20 mouse cellular contexts compared by ENCODE assay signal in genomic region chr15:99834681-99835080, GRCm38 (mm10). TPM values are rescaled to one million over a fixed set of nuclear protein-coding genes. Genes with fewer than 3 reads are reported as not detected.
DNase-seq lines count a peak whose midpoint lies in the region; ATAC-seq and TF ChIP-seq lines count a peak whose summit lies in the region.
"Had no signal": no experiment of that assay in that cellular context is flagged by ENCODE, and none has a peak within 500 bp of the region (broad histone marks: within the 10 kb centered on the region; RNA-seq: fewer than 3 reads in every experiment).

No protein-coding gene starts in this region.

- no peak overlapping the region for H3K9ac ChIP-seq in embryonic facial prominence, embryonic 14.5 days (ENCODE audit: low read depth, low read length)
- 0 out of 2 replicates have a peak overlapping the region, but pooled peaks have one; percentile 14 for H3K9ac ChIP-seq in liver, embryonic 11.5 days (ENCODE audit: low read depth, low read length)
- H3K9ac ChIP-seq in heart, embryonic 12.5 days: no peak overlapping the region
- H3K9ac ChIP-seq: embryonic facial prominence, embryonic 13.5 days; limb, embryonic 12.5 days; midbrain, embryonic 13.5 days; neural tube, embryonic 15.5 days had no signal

- H3K4me3 ChIP-seq in embryonic facial prominence, embryonic 14.5 days (ENCODE audit: low read depth, low read length): no peak overlapping the region
- no peak overlapping the region for H3K4me3 ChIP-seq in embryonic facial prominence, embryonic 10.5 days
- no peak overlapping the region for H3K4me3 ChIP-seq in liver, embryonic 11.5 days (ENCODE audit: low read depth, low read length)
- H3K4me3 ChIP-seq in myocyte: no peak overlapping the region
- H3K4me3 ChIP-seq in heart, embryonic 12.5 days: no peak overlapping the region
- H3K4me3 ChIP-seq: embryonic facial prominence, embryonic 13.5 days; limb, embryonic 12.5 days; midbrain, embryonic 13.5 days; neural tube, embryonic 15.5 days had no signal

- no peaks in the 10 kb centered on the region for H3K27me3 ChIP-seq in embryonic facial prominence, embryonic 14.5 days (replicated peaks; ENCODE audit: control insufficient read depth, insufficient read depth, low read length)
- no peaks in the 10 kb centered on the region for H3K27me3 ChIP-seq in embryonic facial prominence, embryonic 10.5 days (replicated peaks; ENCODE audit: low read depth, poor library complexity, severe bottlenecking)
- H3K27me3 ChIP-seq in liver, embryonic 11.5 days (replicated peaks; ENCODE audit: control insufficient read depth, insufficient read depth, low read length): no peaks in the 10 kb centered on the region
- H3K27me3 ChIP-seq in myocyte (ENCODE audit: control insufficient read depth, insufficient read depth, insufficient read length): no peaks in the 10 kb centered on the region
- H3K27me3 ChIP-seq in heart, embryonic 12.5 days (replicated peaks): no peaks in the 10 kb centered on the region
- H3K27me3 ChIP-seq: embryonic facial prominence, embryonic 13.5 days; limb, embryonic 12.5 days; midbrain, embryonic 13.5 days; neural tube, embryonic 15.5 days; Patski had no signal

- H3K27ac ChIP-seq in embryonic facial prominence, embryonic 14.5 days (replicated peaks; ENCODE audit: low read depth, low read length): peak overlapping the region; percentile 11; the same call in 1 of the 2 replicates
- H3K27ac ChIP-seq in embryonic facial prominence, embryonic 10.5 days (replicated peaks): no peak overlapping the region
- H3K27ac ChIP-seq in liver, embryonic 11.5 days (ENCODE audit: low read depth, low read length): peak overlapping the region; percentile 21; the same call in 1 of the 2 replicates
- H3K27ac ChIP-seq in heart, embryonic 12.5 days (ENCODE audit: poor library complexity, severe bottlenecking): no peak overlapping the region
- H3K27ac ChIP-seq: limb, embryonic 12.5 days; midbrain, embryonic 13.5 days; neural tube, embryonic 15.5 days had no signal

- TF ChIP-seq POLR2A in myocyte (IDR thresholded peaks at IDR 0.05; ENCODE audit: insufficient read length, low read depth): no peak

- no peak overlapping the region for H3K4me2 ChIP-seq in embryonic facial prominence, embryonic 14.5 days (ENCODE audit: low read depth, low read length)
- H3K4me2 ChIP-seq in liver, embryonic 11.5 days: no peak overlapping the region
- peak overlapping the region; percentile 75 for H3K4me2 ChIP-seq in myocyte (ENCODE audit: low read depth)
- H3K4me2 ChIP-seq in heart, embryonic 12.5 days: no peak overlapping the region
- H3K4me2 ChIP-seq: embryonic facial prominence, embryonic 13.5 days; limb, embryonic 12.5 days; midbrain, embryonic 13.5 days; neural tube, embryonic 15.5 days had no signal

- no peak overlapping the region for H3ac ChIP-seq in myocyte (ENCODE audit: control insufficient read depth, insufficient read length)

- DNase-seq in embryonic facial prominence, embryonic 14.5 days (ENCODE audit: low spot score): no peak
- no peak for DNase-seq in embryonic facial prominence, embryonic 10.5 days (ENCODE audit: low spot score)
- no peak for DNase-seq in liver, embryonic 11.5 days (ENCODE audit: low spot score)
- no peak for DNase-seq in liver
- no peak for DNase-seq in frontal cortex, postnatal 36 days (ENCODE audit: low spot score in 2 of 2)
- DNase-seq in spleen, postnatal 4 days (ENCODE audit: low spot score in 2 of 2): no peak
- DNase-seq: adrenal gland, postnatal 10 days; cerebellum, postnatal 10 days; gastrocnemius, postnatal 25 days; spleen, adult 18-20 months; thymus, postnatal 14 days had no signal

- H3K36me3 ChIP-seq in embryonic facial prominence, embryonic 14.5 days (ENCODE audit: control insufficient read depth, insufficient read depth, low read length): no peaks in the 10 kb centered on the region
- H3K36me3 ChIP-seq in embryonic facial prominence, embryonic 10.5 days (replicated peaks): 0 out of 2 replicates have a peak, but pooled peaks cover 3% of the 10 kb centered on the region
- no peaks in the 10 kb centered on the region for H3K36me3 ChIP-seq in liver, embryonic 11.5 days (ENCODE audit: control insufficient read depth, insufficient read depth, low read length)
- H3K36me3 ChIP-seq in myocyte (ENCODE audit: control insufficient read depth, insufficient read depth): no peaks in the 10 kb centered on the region
- no peaks in the 10 kb centered on the region for H3K36me3 ChIP-seq in heart, embryonic 12.5 days
- H3K36me3 ChIP-seq: embryonic facial prominence, embryonic 13.5 days; neural tube, embryonic 15.5 days had no signal

- ATAC-seq in embryonic facial prominence, embryonic 14.5 days (ENCODE audit: low read depth): peak; percentile 58; the same call in 1 of the 2 replicates
- no peak for ATAC-seq in liver, embryonic 11.5 days (replicated peaks; ENCODE audit: low FRiP score)
- no peak for ATAC-seq in heart, embryonic 12.5 days (ENCODE audit: insufficient number of reproducible peaks, low FRiP score)
- ATAC-seq: CD4-positive, CD25-positive, alpha-beta regulatory T cell, adult 4 months; hindbrain, embryonic 16.5 days; midbrain, embryonic 13.5 days; Patski had no signal

- WGBS in embryonic facial prominence, embryonic 14.5 days: 57% methylated on average over 3 of the region's 3 CpGs
- WGBS in embryonic facial prominence, embryonic 10.5 days: 84% methylated on average over 3 of the region's 3 CpGs
- 75% methylated on average over 3 of the region's 3 CpGs for WGBS in liver, embryonic 11.5 days
- WGBS in heart, embryonic 12.5 days: 58% methylated on average over 3 of the region's 3 CpGs

- no peaks in the 10 kb centered on the region for H3K79me2 ChIP-seq in myocyte (ENCODE audit: control insufficient read depth, insufficient read depth)

- no peaks in the 10 kb centered on the region for H3K9me3 ChIP-seq in embryonic facial prominence, embryonic 14.5 days (ENCODE audit: control insufficient read depth, low read length)
- no peaks in the 10 kb centered on the region for H3K9me3 ChIP-seq in embryonic facial prominence, embryonic 10.5 days
- no peaks in the 10 kb centered on the region for H3K9me3 ChIP-seq in liver, embryonic 11.5 days (ENCODE audit: control insufficient read depth, low read length)
- 0 out of 2 replicates have a peak, but pooled peaks cover 2% of the 10 kb centered on the region for H3K9me3 ChIP-seq in heart, embryonic 12.5 days (replicated peaks)
- H3K9me3 ChIP-seq: embryonic facial prominence, embryonic 13.5 days; limb, embryonic 12.5 days; midbrain, embryonic 13.5 days; neural tube, embryonic 15.5 days had no signal

- peaks cover 12% of the 10 kb centered on the region; the same call in 1 of the 2 replicates for H3K4me1 ChIP-seq in embryonic facial prominence, embryonic 14.5 days (ENCODE audit: control insufficient read depth, insufficient read depth, low read length)
- peaks cover 39% of the 10 kb centered on the region for H3K4me1 ChIP-seq in embryonic facial prominence, embryonic 10.5 days
- H3K4me1 ChIP-seq in liver, embryonic 11.5 days (replicated peaks; ENCODE audit: control insufficient read depth, insufficient read depth, low read length): no peaks in the 10 kb centered on the region
- H3K4me1 ChIP-seq in heart, embryonic 12.5 days (replicated peaks): peaks cover 8% of the 10 kb centered on the region; the same call in 1 of the 2 replicates
- H3K4me1 ChIP-seq: midbrain, embryonic 13.5 days had no signal

TF ChIP-seq in myocyte, 11 proteins besides CTCF, POLR2A, EP300 and RAD21:
- TF ChIP-seq POLR2AphosphoS2 (IDR thresholded peaks at IDR 0.05; ENCODE audit: insufficient read length, low read depth) (no peak), MAX (IDR thresholded peaks at IDR 0.05; ENCODE audit: low read depth) (no peak), TCF12 (IDR thresholded peaks at IDR 0.05; ENCODE audit: insufficient read depth, poor library complexity, severe bottlenecking) (peak; percentile 100), E2F4 (IDR thresholded peaks at IDR 0.05; ENCODE audit: insufficient read depth) (no peak), MYOD1 (IDR thresholded peaks at IDR 0.05; ENCODE audit: control insufficient read depth in 1 of 3, insufficient read length in 2 of 3, low read depth in 2 of 3) (peak; percentile 92 to 96 (median 92)), SRF (IDR thresholded peaks at IDR 0.05; ENCODE audit: control insufficient read depth, insufficient read length, low read depth) (no peak), CEBPB (IDR thresholded peaks at IDR 0.05; ENCODE audit: insufficient read depth, poor library complexity, severe bottlenecking) (peak; percentile 2; the same call in 1 of the 2 replicates), TCF3 (IDR thresholded peaks at IDR 0.05; ENCODE audit: insufficient read length, low read depth) (peak; percentile 92), USF1 (IDR thresholded peaks at IDR 0.05; ENCODE audit: low read depth) (no peak), MYOG (IDR thresholded peaks at IDR 0.05; ENCODE audit: control insufficient read depth in 1 of 3, insufficient read depth in 1 of 3, insufficient read length in 2 of 3, low read depth in 2 of 3) (peak; percentile 36 to 100 (median 89)), REST (IDR thresholded peaks at IDR 0.05; ENCODE audit: insufficient read depth, insufficient read length) (no peak)

RNA-seq across cellular contexts. Expression of gene Lima1, which starts 40.6 kb away (rescaled TPM):
- polyA plus RNA-seq in embryonic facial prominence, embryonic 14.5 days (2014; fragmentation: Nextera tagmentation; extraction: Ambion mirVana): 66.6 and 72.6 TPM in 2 replicates
- polyA plus RNA-seq in embryonic facial prominence, embryonic 10.5 days (2016; fragmentation: Nextera tagmentation; extraction: Ambion mirVana): 62.3 and 65.4 TPM in 2 replicates
- polyA plus RNA-seq in liver, embryonic 11.5 days (2014; fragmentation: Nextera tagmentation; extraction: Ambion mirVana): 19.0 and 19.3 TPM in 2 replicates
- 140 TPM for polyA plus RNA-seq in myocyte (2012; fragmentation: generic; extraction: Trizol)
- polyA plus RNA-seq in heart, embryonic 12.5 days (2016; fragmentation: Nextera tagmentation; extraction: Ambion mirVana): 24.6 and 25.5 TPM in 2 replicates

Comparison
In these comparisons a context has a peak if more than half of its experiments do, and no peak if none do; other contexts are left out.
1. H3K27ac ChIP-seq: peak in embryonic facial prominence, embryonic 14.5 days (single experiment) and liver, embryonic 11.5 days (single experiment); none in embryonic facial prominence, embryonic 10.5 days (single experiment) and heart, embryonic 12.5 days (single experiment).